Mouse (Mus musculus): ENCODE measurements around the gene Cyp17a1. TPM values are rescaled to one million over a fixed set of nuclear protein-coding genes. Genes with fewer than 3 reads are reported as not detected.

Cyp17a1 gene
- polyA plus RNA-seq, 1 experiment: not detected

DNA sequence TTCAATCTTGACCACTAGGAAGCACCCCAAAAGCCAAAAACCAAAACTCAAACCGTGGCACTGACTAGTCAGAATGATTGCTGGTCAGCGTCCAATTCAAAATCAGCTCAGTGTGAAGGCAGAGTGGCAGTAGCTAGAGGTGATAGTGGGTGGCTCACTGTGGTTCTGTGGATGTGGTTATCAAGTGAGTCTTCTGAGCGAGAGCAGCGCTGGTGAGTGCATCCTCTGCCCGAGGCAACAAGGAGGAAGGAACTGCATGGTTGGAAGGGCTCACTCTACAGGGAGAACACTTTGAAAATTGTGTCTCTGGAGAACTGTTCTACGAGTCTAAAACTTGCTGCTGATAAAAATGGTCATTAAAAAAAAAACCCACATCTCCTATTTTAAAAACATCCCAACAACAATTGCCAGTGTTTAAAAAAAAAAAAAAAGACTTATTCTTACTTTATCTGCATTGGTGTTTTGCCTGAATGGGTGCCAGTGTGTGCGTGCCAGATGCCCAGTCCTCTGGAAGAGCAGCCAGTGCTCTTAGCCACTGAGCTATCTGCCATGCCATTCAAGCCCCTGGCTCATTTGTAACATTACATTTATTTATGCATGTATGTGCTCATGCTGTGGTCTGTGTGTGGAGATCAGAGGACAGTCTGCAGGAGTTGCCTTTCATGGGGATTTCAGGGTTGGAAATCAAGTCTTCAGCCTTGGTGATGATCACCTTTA lies 33.0 kb upstream of the Cyp17a1 start:
- TF ChIP-seq POLR2A (IDR thresholded peaks at IDR 0.05; ENCODE audit: borderline replicate concordance, control insufficient read depth, low read depth, low read length): no peak
- TF ChIP-seq CTCF (IDR thresholded peaks at IDR 0.05; ENCODE audit: control insufficient read depth, insufficient read depth, low read length): no peak
- Histone ChIP-seq H3K4me3 (replicated peaks; ENCODE audit: control insufficient read depth, low read depth, low read length) (no peak overlapping the region), H3K4me1 (ENCODE audit: control insufficient read depth, insufficient read depth, low read length) (peaks cover 4% of the 10 kb centered on the region; the same call in 1 of the 2 replicates), H3K27ac (ENCODE audit: control insufficient read depth, insufficient read depth, low read depth, low read length, poor library complexity) (no peak overlapping the region)
- WGBS: 7% methylated on average over 7 of the region's 7 CpGs

DNA sequence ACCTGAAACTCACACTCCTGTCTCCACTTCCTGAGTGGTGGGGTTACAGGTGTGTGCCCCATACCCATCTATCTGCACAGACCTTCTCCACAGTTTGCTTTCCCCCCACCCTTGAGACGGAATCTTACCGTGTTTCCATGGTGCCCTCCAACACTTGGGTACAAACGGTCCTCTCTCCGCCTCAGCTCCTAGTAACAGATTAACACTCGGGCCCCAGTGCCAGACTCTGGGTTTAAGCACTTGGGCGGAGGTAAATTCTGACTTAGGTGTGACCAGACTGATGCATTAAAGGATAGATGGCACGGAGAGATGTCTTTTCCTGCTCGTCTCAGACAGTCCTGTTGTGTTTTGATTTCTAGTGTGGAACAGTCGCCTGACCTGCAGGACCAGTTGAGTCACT lies 28.2 kb upstream of the Cyp17a1 start:
- no peak overlapping the region for H3K27ac ChIP-seq (ENCODE audit: control insufficient read depth, insufficient read depth, low read depth, low read length, poor library complexity)
- no peak for TF ChIP-seq POLR2A (IDR thresholded peaks at IDR 0.05; ENCODE audit: borderline replicate concordance, control insufficient read depth, low read depth, low read length)
- TF ChIP-seq CTCF (IDR thresholded peaks at IDR 0.05; ENCODE audit: control insufficient read depth, insufficient read depth, low read length): no peak
- no peak overlapping the region for H3K4me3 ChIP-seq (replicated peaks; ENCODE audit: control insufficient read depth, low read depth, low read length)
- peaks cover 8% of the 10 kb centered on the region for H3K4me1 ChIP-seq (ENCODE audit: control insufficient read depth, insufficient read depth, low read length)
- WGBS: 85% methylated on average over 9 of the region's 9 CpGs

DNA sequence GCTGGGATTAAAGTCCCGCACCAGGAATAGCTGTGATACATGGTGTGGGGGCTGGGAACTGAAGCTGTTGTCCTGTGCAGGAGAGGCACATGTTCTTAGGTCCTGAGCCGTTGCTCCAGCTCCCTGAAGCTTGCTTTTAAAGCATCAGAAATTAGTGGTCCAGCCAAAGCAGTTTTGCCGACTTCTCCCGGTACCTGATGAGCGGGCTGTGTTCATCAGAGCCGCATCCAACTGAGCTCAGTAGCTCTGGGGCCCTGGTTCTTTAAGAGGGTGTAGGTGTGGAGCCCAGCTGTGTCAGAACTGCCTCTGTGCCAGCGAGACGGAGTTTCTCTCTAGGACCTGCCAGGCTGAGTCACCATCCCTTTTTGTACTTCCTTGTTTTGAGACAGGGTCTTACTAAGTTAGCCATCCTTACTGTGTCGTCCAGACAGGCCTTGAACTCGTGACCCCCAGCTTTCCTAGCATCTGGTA lies 26.1 kb upstream of the Cyp17a1 start:
- H3K4me3 ChIP-seq (replicated peaks; ENCODE audit: control insufficient read depth, low read depth, low read length): no peak overlapping the region
- TF ChIP-seq CTCF (IDR thresholded peaks at IDR 0.05; ENCODE audit: control insufficient read depth, insufficient read depth, low read length) (no peak), POLR2A (IDR thresholded peaks at IDR 0.05; ENCODE audit: borderline replicate concordance, control insufficient read depth, low read depth, low read length) (0 out of 2 replicates have a peak, but pooled peaks have one; percentile 9)
- H3K4me1 ChIP-seq (ENCODE audit: control insufficient read depth, insufficient read depth, low read length): peaks cover 5% of the 10 kb centered on the region
- 20% methylated on average over 10 of the region's 10 CpGs for WGBS
- peak overlapping the region; percentile 52 for H3K27ac ChIP-seq (ENCODE audit: control insufficient read depth, insufficient read depth, low read depth, low read length, poor library complexity)

DNA sequence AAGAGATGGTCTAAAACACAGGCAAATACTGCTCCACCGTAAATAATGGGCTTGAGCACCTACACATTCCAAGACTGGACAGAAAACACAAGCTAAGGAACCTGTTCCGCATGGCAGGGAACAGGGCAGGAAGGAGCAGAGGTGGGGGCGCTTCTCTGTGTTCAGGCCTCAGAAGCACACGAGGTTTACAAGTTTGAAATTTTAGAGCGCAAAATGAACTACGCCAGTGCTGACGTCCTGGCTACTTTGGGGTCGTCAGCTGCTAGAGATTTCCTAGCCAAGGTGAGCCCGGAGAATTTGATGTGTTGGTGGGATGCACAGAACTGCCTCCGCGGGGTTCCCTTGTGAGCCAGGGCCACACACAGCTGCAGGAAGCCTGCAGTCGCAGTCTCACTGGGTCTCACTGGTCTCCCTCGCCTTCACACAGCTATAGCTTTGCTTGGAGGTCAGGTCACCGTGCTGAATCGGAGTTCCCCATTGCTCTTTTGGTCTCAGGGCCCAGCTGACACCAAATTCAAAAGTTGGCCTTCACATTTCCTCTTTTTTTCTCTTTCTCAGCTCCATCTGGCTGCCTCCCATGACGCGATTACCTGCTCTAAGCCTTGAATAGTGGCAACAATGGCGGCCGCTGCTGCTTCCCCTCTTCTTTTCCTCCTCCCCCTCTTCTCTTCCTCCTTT lies 25.0 kb upstream of the Cyp17a1 start:
- Histone ChIP-seq H3K4me1 (ENCODE audit: control insufficient read depth, insufficient read depth, low read length) (peaks cover 5% of the 10 kb centered on the region), H3K27ac (ENCODE audit: control insufficient read depth, insufficient read depth, low read depth, low read length, poor library complexity) (peak overlapping the region; percentile 52), H3K4me3 (replicated peaks; ENCODE audit: control insufficient read depth, low read depth, low read length) (no peak overlapping the region)
- TF ChIP-seq POLR2A (IDR thresholded peaks at IDR 0.05; ENCODE audit: borderline replicate concordance, control insufficient read depth, low read depth, low read length): no peak
- TF ChIP-seq CTCF (IDR thresholded peaks at IDR 0.05; ENCODE audit: control insufficient read depth, insufficient read depth, low read length): no peak
- 43% methylated on average over 19 of the region's 19 CpGs for WGBS

DNA sequence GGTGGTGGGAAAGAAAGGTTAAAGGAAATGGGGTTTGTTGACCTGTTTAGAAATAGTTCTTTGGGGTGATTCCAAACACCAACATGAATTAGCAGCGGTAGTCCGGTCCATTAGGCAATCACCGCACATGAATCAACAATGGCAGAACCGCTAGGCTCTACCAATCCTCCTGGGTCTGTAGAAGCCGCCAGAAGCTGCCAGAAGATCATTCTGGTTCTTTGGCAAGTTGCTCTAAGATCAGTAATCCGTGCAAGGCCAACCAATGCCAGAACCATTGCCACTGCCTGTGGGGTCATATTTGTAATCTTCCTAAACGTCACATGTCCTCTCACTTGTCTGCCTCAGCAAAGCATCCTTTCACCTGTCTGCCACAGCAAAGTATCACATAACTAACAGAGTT lies 24.0 kb upstream of the Cyp17a1 start:
- H3K27ac ChIP-seq (ENCODE audit: control insufficient read depth, insufficient read depth, low read depth, low read length, poor library complexity): no peak overlapping the region
- WGBS: 90% methylated on average over 7 of the region's 7 CpGs

DNA sequence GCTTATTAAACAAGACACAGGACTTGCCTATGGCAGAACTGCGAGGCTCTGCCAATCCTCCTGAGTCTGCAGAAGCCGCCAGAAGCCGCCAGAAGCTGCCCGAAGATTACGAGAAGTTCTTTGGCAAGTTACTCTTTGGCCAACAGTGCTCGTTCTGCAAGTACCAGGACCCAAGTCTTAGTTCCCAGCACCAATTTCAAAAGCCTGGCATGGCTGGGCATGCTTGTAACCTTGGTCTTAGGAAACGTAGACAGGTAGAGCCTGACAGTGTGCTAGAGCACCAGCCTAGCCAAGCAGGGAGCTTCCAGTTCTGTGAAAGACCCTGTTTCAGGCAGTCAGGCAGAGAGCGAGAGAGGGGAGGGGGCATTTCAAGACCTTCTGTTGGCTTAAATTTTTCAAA lies 23.5 kb upstream of the Cyp17a1 start:
- Histone ChIP-seq H3K4me1 (ENCODE audit: control insufficient read depth, insufficient read depth, low read length) (peaks cover 5% of the 10 kb centered on the region), H3K27ac (ENCODE audit: control insufficient read depth, insufficient read depth, low read depth, low read length, poor library complexity) (no peak overlapping the region), H3K4me3 (replicated peaks; ENCODE audit: control insufficient read depth, low read depth, low read length) (no peak overlapping the region)
- TF ChIP-seq POLR2A (IDR thresholded peaks at IDR 0.05; ENCODE audit: borderline replicate concordance, control insufficient read depth, low read depth, low read length): no peak
- TF ChIP-seq CTCF (IDR thresholded peaks at IDR 0.05; ENCODE audit: control insufficient read depth, insufficient read depth, low read length): no peak
- 94% methylated on average over 8 of the region's 8 CpGs for WGBS

More for the DNA sequence above, 24.0 kb upstream of the Cyp17a1 start:
- Histone ChIP-seq H3K4me3 (replicated peaks; ENCODE audit: control insufficient read depth, low read depth, low read length) (no peak overlapping the region), H3K4me1 (ENCODE audit: control insufficient read depth, insufficient read depth, low read length) (peaks cover 5% of the 10 kb centered on the region)
- no peak for TF ChIP-seq CTCF (IDR thresholded peaks at IDR 0.05; ENCODE audit: control insufficient read depth, insufficient read depth, low read length)
- TF ChIP-seq POLR2A (IDR thresholded peaks at IDR 0.05; ENCODE audit: borderline replicate concordance, control insufficient read depth, low read depth, low read length): no peak

DNA sequence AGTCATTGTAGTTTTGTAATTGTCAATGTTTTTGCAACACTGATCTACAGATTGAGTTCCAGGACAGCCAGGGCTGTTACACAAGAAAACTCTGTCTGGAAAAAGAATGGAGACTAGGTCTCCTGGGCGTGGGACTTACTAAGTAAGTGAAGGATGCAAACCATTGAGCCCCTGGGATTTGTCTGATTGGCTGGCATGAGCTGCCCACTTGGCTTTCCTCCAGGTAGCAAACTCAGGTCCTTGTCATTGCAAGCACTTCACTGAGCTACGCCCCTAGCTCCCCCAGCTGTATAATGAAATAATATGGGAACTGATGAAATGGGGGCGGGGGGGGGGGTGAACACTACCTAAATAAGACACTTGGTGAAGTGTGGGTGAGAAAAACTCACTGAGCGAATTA lies 20.2 kb upstream of the Cyp17a1 start:
- H3K4me1 ChIP-seq (ENCODE audit: control insufficient read depth, insufficient read depth, low read length): peaks cover 6% of the 10 kb centered on the region
- H3K4me3 ChIP-seq (replicated peaks; ENCODE audit: control insufficient read depth, low read depth, low read length): no peak overlapping the region
- TF ChIP-seq POLR2A (IDR thresholded peaks at IDR 0.05; ENCODE audit: borderline replicate concordance, control insufficient read depth, low read depth, low read length) (no peak), CTCF (IDR thresholded peaks at IDR 0.05; ENCODE audit: control insufficient read depth, insufficient read depth, low read length) (no peak)
- WGBS: 78% methylated on average over 4 of the region's 4 CpGs
- H3K27ac ChIP-seq (ENCODE audit: control insufficient read depth, insufficient read depth, low read depth, low read length, poor library complexity): no peak overlapping the region

DNA sequence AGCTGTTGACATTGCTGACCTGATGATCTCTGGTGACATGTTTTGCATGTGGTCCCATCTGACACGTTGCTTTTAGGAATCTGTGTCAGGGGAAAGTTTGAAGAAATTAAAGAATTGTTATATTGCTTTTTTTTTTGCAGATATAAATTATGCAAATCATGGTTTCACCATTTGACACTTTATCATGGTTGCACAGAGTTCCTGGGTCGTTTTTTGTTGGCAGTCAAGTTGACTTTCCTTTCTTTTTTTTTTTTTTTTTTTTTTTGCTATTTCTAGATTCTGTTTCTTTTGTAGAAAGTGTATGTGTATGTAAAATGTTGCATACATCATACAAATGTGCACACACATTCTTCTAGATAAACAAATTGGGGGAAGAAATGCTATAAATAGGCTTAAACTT lies 18.1 kb upstream of the Cyp17a1 start:
- Histone ChIP-seq H3K4me1 (ENCODE audit: control insufficient read depth, insufficient read depth, low read length) (peaks cover 2% of the 10 kb centered on the region; the same call in 1 of the 2 replicates), H3K4me3 (replicated peaks; ENCODE audit: control insufficient read depth, low read depth, low read length) (no peak overlapping the region), H3K27ac (ENCODE audit: control insufficient read depth, insufficient read depth, low read depth, low read length, poor library complexity) (no peak overlapping the region)
- WGBS: 33% methylated on average over 2 of the region's 2 CpGs
- TF ChIP-seq POLR2A (IDR thresholded peaks at IDR 0.05; ENCODE audit: borderline replicate concordance, control insufficient read depth, low read depth, low read length): no peak
- no peak for TF ChIP-seq CTCF (IDR thresholded peaks at IDR 0.05; ENCODE audit: control insufficient read depth, insufficient read depth, low read length)
